Mouse (Mus musculus): Measurements from ENCODE around the gene Usp13.

GRCm38 (mm10) chr3:32824923-32825322, 7.6 kb downstream of the Usp13 start:
- TF ChIP-seq POLR2A (IDR thresholded peaks at IDR 0.05; ENCODE audit: control insufficient read depth, extremely low read depth, insufficient read depth, low read length, poor library complexity) (no peak), CTCF (IDR thresholded peaks at IDR 0.05; ENCODE audit: borderline replicate concordance, control insufficient read depth, extremely low read depth, insufficient read depth, low read length, poor library complexity) (no peak)
